Mouse (Mus musculus): ENCODE data around the gene Tbx15. TPM values are rescaled to one million over a fixed set of nuclear protein-coding genes. Genes with fewer than 3 reads are reported as not detected.
"Not testable (repeated sequence)": the region's sequence is repeated elsewhere in the genome, so short reads cannot be mapped to it uniquely, and the experiment has no call there.

The Tbx15 gene
- total RNA-seq, 2 experiments from 2014 or later = 0.84 to 1.1 TPM

DNA sequence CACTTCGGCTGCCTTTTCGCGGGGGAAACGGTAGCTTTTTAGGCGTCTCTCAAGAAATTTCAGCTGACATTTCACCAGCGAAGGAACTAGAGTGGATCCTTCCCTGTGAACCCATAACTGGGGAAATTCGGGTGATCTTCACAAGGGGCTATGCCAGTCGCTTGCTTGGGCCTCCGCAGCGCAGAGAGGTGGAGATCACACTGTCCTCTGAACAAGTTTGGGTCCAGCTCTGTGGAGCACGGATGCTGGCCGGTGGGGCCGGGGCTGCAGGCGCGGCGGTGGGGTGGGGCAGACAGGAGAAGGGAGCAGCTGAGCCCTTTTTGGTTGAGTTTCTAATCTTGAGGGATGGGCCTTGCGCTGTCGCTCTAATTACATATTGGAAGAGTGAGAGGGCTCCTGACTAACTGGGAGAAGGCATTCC lies 21.2 kb downstream of the Tbx15 start:
- intact Hi-C loops (cut with DNase I) = no loop called here
- no peak for DNase-seq (ENCODE audit: low spot score in 2 of 2)

DNA sequence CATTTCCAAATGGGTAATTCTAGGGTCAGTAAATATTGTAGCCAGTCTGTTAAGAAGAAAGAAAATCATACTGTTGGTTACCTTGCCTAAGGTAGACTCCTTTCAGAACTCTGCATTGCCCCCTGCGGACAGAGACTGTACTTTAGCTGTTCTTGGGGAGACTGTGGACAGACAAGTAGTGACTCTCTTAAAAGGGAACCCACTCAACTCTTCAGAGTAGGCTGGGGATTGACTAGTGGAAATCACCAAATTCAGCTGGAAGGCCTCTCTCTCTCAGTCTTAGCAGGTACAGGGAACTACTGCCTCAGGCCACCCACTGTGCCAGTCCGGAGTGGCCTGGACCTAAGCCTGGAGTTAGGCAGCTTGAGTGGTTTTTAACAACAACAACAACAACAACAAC lies 21.8 kb downstream of the Tbx15 start:
- intact Hi-C loops (cut with DNase I) = no loop called here
- no peak for DNase-seq (ENCODE audit: low spot score in 2 of 2)

DNA sequence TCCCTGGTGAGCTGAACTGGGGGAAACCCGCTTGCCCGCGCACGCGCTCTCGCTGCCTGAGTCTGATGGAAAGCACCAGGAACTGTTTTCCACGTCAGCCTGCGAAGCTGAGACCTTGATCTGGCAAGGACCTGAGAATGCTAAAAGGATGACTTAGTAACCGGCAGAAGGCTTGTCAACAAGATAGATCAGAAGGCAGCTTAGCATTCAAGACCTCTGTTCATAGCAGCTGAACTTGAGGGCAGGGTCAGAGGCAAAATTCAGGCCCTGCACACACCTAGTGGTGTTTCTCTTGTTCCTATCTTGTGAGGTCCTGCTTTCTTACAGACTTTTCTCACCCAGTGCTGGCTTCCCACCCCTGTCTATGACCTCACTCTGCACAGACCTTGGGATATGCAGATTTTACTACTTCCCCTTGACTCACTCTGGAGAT lies 23.3 kb downstream of the Tbx15 start:
- intact Hi-C loops (cut with DNase I) = no loop called here
- no peak for DNase-seq (ENCODE audit: low spot score in 2 of 2)

DNA sequence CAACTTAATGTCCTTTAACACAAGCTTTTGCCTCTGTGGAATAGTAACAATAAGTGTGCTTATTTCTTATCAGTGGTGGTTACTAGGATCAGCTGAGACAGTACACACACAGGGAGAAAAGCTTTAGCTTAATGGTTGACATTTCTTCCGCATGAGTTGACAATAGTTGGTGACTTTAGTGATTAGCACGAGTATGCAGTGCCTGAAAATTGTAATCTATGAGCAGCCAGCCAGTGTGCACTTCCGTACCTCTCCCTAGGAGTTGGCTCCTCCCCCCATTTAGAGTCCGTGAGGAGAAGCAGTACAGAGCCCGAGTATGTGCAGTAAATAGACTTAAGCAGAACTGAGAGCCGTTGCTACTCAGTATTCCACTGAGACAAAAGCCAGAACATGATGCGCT lies 24.5 kb downstream of the Tbx15 start:
- DNase-seq (ENCODE audit: low spot score in 2 of 2) = no peak
- intact Hi-C loops (cut with DNase I) = no loop called here

DNA sequence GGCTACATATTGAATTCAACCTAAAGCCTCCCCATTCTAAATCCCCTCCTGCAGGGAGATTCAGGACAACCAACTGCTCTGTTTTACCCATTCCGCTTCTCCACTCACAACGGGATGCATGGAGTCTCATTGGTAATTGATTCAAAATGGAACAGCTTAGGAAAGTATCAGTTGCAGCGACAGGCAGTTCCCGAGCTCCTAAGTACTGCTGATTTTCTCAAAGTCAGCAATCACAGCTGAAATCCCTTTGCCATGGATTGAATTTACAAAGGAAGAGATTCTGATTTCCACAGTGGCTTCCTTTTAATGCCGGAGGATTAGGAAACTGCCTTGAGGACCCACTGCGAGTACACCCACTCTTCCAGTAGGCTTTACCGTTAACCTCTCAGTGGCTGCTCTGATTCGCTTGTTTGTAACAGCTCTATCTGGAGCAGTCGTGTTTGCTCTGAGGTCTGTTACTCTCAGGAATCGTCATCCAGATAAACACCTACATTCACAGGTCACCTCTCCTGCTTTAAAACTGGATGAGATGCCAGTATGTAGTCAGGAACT lies 26.6 kb downstream of the Tbx15 start:
- no peak for DNase-seq (ENCODE audit: low spot score in 2 of 2)
- intact Hi-C loops (cut with DNase I) = no loop called here

DNA sequence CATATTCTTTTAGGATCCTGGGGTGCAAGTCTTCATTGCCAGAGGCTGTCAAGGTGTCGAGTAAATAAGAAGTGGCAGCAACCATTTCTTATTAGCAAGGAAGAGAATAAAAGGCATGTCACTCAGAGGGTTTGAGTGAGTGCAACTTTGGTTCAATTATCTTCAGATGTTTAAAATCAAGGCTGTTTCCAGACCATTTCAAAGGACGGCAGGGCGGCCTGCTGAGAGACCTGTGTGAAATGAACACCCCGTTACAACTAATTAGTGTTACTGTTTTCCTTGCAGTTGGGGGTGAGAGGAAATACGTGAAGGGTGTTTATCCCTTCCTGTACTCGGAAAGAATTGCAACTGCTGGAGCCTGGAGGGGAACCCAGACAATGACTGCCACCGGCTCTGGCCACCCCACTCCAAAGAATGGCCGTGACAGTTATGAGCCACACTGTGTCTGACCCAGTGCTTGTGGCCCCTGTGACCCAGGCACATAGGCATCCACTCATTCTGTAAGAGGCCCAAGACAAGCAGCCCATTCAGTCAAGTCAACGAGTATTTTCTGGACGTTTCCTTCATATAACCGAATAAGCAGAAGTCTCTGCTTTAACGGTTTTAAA lies 37.9 kb downstream of the Tbx15 start:
- no peak for DNase-seq (ENCODE audit: low spot score in 2 of 2)

DNA sequence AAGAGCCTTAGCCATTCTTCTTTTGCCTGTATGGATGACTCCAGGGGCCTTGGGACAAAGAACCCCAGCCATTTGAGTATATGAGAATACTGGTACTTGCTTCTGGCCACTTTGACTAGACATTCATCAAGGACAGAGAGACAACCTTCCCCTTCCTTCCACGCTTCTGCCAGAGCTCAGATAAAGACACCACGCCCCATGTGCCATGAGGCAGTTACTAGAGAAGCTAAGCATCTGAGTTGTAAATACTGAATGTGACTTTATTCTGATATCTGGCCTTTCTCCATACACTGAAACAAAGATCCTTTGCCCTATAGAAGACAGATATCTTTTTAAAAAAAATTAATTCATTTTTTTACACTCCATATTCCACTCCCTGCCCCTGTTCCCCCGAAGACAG lies 39.5 kb downstream of the Tbx15 start:
- intact Hi-C loops (cut with DNase I) = no loop called here
- no peak for DNase-seq (ENCODE audit: low spot score in 2 of 2)

More for the DNA sequence above, 37.9 kb downstream of the Tbx15 start:
- intact Hi-C loops (cut with DNase I) = no loop called here

DNA sequence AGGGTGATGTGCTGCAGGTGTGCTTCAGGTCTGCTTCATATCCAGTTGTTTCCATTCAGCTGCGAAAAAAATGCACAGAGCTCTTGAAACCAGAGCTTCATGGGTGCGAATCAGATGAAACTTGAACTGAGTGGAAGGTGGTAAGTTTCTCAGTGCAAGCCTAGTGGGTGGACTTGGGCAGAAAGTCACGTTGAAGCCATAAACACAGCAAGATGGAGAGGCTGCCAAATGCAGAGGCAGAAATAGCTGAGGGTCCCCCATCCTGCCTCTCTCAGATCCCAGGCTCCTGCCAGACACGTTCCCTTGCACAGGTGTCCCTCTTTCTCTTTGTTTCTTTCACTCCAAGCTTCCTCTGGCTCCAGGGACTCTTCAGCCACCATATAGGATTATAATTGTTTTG lies 41.3 kb downstream of the Tbx15 start:
- intact Hi-C loops (cut with DNase I) = no loop called here
- DNase-seq (ENCODE audit: low spot score in 2 of 2) = no peak

DNA sequence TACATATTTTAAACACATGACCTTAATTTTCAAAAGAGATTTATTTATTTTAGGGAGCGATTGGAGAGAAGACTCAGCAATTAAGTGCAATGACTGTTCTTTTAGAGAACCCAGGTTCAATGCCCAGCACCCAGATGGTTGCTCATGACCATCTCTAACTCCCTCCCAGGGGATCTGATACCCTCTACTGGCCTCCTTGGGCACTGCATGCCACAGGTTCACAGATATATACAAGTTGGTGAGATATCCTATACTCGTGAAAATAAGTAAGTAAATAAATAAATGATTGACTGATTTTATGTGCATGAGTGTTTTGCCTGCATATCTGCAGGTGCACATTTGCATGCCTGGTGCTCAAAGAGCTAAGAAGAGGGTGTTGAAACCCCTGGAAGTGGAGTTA lies 48.1 kb downstream of the Tbx15 start:
- no peak for DNase-seq (ENCODE audit: low spot score in 2 of 2)
- intact Hi-C loops (cut with DNase I) = no loop called here

DNA sequence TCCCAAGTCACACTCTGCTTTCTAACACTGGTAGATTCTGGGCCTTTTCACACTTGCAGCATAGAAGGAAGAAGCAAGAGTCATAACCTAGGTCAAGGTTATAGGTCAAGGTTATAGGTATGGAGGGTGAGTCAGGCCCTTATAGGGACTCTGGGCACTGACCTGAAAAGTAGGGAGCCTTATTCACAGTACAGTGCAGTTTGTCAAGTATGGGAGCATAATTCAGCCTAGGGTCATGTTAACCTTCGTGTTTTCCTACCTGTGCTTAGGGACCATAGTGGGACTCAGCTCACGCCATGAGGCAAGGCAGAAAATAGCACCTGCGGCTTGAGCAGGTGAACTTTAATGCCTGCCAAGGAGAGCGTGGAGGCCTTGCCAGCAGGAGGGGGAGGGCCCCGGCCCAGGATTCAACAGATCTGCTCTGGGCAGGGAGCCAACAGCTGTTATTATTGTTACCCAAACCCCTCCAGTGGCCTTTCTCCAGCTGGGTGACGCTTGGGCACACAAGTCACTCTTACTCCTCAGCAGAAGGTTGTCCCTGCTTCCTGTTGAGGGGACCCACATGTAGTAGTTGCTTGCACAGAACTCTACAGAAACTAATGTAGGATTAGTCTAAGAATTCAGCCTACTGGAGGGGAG lies 50.0 kb downstream of the Tbx15 start:
- DNase-seq (ENCODE audit: low spot score in 2 of 2) = no peak
- intact Hi-C loops (cut with DNase I) = no loop called here

DNA sequence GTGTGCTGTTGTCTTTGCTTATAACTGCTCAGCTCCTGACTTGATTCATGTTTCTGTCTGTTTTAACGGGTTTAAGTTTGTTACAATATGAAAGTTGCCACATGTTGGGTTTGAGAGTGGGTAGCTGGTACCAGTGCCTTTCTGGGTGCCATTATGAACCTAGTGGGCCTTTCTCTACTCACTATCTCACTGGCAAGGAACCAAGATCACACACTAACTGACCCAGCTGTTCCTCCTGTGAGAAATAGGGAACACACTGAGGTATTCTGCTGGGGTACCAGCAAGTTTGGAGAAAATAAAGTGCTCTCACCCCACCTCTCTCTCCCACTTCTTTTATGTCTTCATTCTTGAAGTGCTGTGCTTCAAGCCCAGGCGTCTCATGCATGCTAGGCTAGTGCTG lies 50.7 kb downstream of the Tbx15 start:
- DNase-seq (ENCODE audit: low spot score in 2 of 2) = no peak

DNA sequence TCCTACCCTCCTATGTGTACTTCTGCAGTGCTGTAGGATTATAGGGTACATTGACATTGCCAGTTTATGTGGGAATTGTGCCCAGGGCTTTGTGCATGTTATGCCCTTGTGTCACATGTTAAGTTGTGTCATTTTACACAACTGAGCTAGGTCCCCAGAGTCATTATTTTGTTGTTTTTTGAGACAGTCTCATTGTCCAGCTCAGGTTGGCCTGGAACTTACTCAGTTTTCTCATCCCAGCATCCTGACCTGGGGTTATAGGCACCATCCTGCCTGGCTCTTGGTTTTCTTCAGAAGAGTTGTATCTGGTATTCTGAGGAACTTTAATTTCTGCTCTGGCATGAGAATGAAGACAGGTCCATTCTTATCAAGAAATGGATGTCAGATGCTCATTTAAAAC lies 51.2 kb downstream of the Tbx15 start:
- no peak for DNase-seq (ENCODE audit: low spot score in 2 of 2)
- intact Hi-C loops (cut with DNase I) = no loop called here

More for the DNA sequence above, 50.7 kb downstream of the Tbx15 start:
- intact Hi-C loops (cut with DNase I) = no loop called here

DNA sequence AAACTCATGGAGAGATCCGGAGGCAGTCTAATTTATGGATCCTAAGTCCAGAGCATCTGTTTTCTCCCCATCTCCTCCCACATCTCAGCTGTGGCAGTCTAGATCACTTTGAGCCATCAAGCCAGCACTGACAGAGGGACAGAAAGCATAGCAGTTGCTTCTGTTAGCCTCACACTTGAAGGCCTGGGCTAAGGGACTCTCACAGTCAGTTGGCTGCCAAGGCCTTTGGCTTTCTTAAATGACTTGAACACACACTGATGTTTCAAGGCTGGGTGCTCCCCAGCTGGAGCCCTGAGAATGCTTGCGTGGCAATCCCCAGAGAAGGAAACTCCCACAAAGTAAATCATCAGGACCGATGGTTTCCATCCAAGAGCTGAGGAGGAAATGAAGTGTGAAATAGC lies 52.4 kb downstream of the Tbx15 start:
- peak; percentile 38 to 50 for DNase-seq (ENCODE audit: low spot score in 2 of 2)
- intact Hi-C loops (cut with DNase I) = no loop called here

DNA sequence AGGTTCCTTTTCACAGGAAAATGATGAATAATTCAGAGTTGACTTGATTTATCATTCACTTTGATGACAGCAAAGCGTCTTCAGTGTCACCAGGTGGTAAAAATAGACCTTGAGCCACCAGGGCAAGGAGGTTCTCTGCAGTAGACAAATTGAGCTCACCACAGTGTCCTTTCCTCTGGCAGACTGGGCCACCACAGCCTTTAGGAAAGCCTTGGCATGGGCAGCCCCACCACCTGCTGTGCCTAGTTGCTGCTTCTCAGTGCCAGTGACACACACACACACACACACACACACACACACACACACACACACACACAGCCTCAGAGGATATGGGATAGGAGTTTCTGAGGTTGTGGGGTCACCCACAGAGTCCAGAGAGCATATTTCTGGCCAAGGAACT lies 54.0 kb downstream of the Tbx15 start:
- intact Hi-C loops (cut with DNase I); DNase-seq (ENCODE audit: low spot score in 2 of 2): not testable (repeated sequence)

DNA sequence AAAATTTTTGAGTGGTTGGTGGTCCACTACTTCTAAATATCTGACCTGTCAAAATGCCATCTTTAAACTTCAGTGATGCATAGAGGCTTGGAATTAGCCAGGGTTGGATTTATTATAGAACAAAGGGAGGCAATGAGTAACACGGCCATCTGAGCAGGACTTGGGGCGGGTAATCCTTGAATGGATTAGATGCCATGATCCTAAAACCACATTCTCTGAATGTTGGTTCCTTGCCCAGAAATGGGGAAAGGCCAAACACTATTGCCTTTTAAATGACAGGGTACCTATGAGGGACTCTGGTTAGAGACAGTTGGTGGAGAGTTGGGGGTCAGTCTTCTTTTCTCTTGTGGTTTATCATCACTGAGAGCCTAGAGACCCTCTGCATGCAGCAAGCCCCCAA lies 55.1 kb downstream of the Tbx15 start:
- no peak for DNase-seq (ENCODE audit: low spot score in 2 of 2)
- intact Hi-C loops (cut with DNase I) = no loop called here

DNA sequence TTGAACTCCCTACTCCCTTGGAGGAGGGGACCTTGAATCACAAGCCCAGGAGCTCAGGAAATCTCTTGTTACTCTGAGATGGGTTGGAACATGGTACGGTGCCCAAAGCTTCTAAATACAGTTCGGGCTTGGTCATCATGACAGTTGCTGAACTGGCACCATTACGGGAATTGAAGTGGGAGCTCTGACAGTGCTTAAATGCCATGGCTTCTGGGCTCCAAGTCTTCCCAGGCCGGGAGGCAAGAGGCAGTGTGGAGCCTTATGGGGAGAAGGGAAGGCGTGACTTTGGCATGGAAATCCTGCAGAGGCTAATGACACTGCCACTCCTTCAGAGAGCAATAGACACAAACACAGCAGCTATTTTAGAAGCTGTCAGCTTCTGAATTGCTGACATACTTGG lies 56.0 kb downstream of the Tbx15 start:
- no peak for DNase-seq (ENCODE audit: low spot score in 2 of 2)
- intact Hi-C loops (cut with DNase I) = no loop called here

DNA sequence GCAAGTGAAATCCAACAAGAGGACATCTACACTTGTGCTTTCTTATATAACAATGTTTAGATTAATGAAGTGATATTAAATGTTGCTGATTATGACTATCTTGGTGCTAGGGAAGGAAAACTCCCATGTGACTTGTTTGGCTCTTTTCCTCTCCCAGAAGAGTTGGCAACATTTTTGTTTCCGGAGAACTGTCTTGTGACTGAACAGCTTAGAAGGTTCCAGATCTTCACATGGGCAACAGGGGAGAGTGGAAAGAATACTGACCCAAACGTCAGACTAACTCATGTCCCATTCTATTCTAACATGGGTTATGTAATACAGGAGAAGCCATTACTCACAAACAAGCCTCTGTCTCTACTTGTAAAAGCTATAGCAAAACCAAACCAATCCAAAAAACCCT lies 60.7 kb downstream of the Tbx15 start:
- intact Hi-C loops (cut with DNase I) = no loop called here
- DNase-seq (ENCODE audit: low spot score in 2 of 2) = no peak

DNA sequence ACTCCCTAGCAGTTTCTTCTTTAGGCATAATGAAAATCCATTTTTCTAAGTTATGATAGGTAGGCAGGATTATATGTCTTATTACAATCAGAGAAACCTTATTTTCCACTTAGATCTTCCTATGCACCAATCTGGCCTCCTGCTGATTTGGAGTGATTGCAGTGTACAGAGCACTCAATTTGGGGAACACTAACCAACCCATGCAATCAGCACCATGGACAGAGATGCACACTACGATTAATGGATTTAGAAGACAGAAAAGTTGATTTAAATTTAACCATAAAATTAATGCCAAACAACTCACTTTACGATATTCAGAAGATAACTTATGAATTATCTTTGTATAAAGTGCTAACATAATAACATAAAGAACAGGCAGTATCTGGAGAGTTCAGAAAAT lies 70.7 kb downstream of the Tbx15 start:
- DNase-seq (ENCODE audit: low spot score in 2 of 2) = no peak
- intact Hi-C loops (cut with DNase I) = no loop called here

DNA sequence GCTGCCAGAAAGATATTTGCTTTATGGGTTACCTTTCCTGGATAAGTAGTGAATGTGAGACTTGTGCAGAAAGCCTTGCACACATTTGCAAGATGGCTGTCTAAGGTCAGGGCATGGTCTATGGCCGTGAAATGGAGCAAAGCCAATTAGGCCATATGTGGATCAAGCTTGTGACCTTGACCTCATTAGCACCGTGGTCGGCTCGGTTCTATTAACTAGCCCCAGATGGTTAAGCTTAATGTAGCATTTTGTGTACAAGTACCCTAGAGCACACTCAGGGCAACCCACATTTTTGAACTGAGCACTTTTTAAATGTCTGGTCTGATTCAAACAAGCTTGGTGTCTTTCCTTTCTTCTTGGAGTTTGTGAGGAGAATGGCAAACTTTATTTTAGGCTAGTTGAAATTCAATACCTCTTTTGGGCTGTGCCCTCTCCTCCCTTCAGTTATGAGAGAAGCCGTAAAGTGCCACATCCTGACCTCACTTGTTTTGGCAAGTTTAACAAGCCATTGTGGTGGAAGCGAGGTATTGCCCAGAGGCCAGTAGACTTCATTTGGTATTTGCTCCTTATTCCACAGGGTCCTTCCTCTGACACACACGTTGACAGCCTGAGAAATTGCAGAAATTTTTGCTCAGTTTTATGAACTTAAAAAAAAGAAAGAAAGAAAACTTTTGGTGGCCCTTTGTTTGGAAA lies 71.9 kb downstream of the Tbx15 start:
- DNase-seq (ENCODE audit: low spot score in 2 of 2) = no peak

DNA sequence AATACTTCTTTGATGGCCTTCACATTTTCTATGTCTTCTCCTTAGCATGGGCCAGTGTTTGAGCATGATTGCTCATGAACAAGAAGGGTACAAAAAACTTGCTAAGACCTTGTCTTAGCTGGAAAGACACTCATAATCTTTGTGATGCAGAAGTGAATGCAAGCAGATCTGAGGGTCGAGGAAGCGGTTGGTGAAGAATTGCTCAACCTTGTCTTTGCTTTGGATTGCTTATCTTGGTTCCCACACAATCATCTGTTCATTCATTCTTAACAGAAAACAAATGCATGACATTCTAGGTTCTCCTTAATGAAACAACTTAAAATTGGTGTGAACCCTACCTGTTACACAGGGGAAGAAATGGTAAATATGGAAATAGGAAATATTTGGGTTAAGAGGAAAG lies 82.2 kb downstream of the Tbx15 start:
- intact Hi-C loops (cut with DNase I) = no loop called here
- DNase-seq (ENCODE audit: low spot score in 2 of 2) = no peak

More for the DNA sequence above, 71.9 kb downstream of the Tbx15 start:
- intact Hi-C loops (cut with DNase I) = no loop called here

DNA sequence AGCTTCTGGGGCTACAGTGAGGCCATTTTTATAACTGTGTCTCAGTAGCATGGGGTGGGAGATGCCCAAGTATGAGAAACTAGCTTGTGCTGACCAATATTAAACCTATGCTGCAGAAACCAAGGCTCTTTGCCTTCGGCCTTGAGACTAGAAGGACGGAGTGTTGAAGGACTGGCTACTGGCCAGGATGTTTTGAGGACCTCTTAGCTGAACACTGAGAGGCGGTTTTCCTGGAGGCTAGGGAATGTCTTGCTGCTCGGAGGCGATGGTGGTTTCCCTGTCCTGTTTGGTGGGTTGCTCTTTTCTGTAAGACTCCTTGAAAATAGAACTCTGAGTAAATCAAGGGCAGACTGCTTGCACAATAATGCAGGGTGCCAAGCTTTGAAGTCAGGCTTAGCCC lies 89.1 kb downstream of the Tbx15 start:
- intact Hi-C loops (cut with DNase I) = no loop called here
- DNase-seq (ENCODE audit: low spot score in 2 of 2) = no peak
